In the genomic region with DNA sequence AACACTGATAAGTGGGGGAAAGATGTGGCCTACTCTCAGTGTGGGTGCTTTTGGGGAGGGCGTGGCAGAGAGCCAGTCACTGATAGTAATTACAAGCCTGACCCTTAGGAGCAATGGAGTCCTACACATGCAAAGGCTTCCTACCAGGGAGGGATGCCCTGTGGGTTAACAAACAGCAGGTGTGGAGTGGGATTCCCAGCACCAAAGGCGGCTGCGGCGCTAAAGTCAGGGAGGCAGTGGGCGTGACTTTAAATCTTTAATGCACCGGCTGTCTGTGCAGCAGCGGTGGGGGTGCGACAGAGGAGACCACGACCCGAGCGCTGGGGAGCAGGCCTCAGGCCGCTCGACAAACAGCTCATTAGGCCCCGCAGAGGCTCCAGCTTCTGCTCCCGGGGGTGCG, we compare ENCODE assay signal across 10 mouse cellular contexts. TPM values are rescaled to one million over a fixed set of nuclear protein-coding genes. Genes with fewer than 3 reads are reported as not detected.
DNase-seq lines count a peak whose midpoint lies in the region; ATAC-seq and TF ChIP-seq lines count a peak whose summit lies in the region.
"Not testable (repeated sequence)": the region's sequence is repeated elsewhere in the genome, so short reads cannot be mapped to it uniquely, and the experiment has no call there.
"Had no signal": no experiment of that assay in that cellular context is flagged by ENCODE, and none has a peak within 500 bp of the region (broad histone marks: within the 10 kb centered on the region; RNA-seq: fewer than 3 reads in every experiment).

No protein-coding gene starts in this region.

- not testable (repeated sequence) for H3K27ac ChIP-seq in forebrain, embryonic 14.5 days (ENCODE audit: low read depth, low read length); heart, postnatal 0 days (ENCODE audit: low read depth); limb, embryonic 15.5 days; midbrain, embryonic 11.5 days (ENCODE audit: low read depth, low read length); spleen, adult 2 months (ENCODE audit: insufficient read depth, low read length)

- H3K4me3 ChIP-seq in forebrain, embryonic 14.5 days (ENCODE audit: low read depth, low read length), result peak overlapping the region; percentile 17
- peak overlapping the region; percentile 26 for H3K4me3 ChIP-seq in heart, postnatal 0 days (ENCODE audit: low read depth, low read length)
- peak overlapping the region; percentile 25; the same call in 1 of the 2 replicates for H3K4me3 ChIP-seq in limb, embryonic 15.5 days
- H3K4me3 ChIP-seq in midbrain, embryonic 11.5 days (ENCODE audit: low read depth, low read length), result peak overlapping the region; percentile 15; the same call in 1 of the 2 replicates
- H3K4me3 ChIP-seq in spleen, adult 2 months (ENCODE audit: extremely low read depth, insufficient read depth, insufficient read length), result peak overlapping the region; percentile 27; the same call in 1 of the 2 replicates

- H3K9ac ChIP-seq in forebrain, embryonic 14.5 days (ENCODE audit: low read length); heart, postnatal 0 days (replicated peaks; ENCODE audit: low read depth, low read length); limb, embryonic 15.5 days; midbrain, embryonic 11.5 days (ENCODE audit: low read length): not testable (repeated sequence)

- not testable (repeated sequence) for H3K4me1 ChIP-seq in forebrain, embryonic 14.5 days (ENCODE audit: control insufficient read depth, insufficient read depth, low read length); heart, postnatal 0 days (ENCODE audit: control insufficient read depth, insufficient read depth); limb, embryonic 15.5 days; midbrain, embryonic 11.5 days (ENCODE audit: control insufficient read depth, insufficient read depth, low read length); spleen, adult 2 months (ENCODE audit: control insufficient read depth, insufficient read depth, insufficient read length)

- DNase-seq in B cell, adult 2 months, result peak; percentile 19 to 24
- peak; percentile 59 for DNase-seq in cerebellum, adult 9-10 months
- DNase-seq in forebrain, embryonic 14.5 days (ENCODE audit: low spot score); heart, postnatal 0 days (ENCODE audit: low spot score); midbrain, embryonic 11.5 days (ENCODE audit: low spot score, missing footprints); spleen, adult 2 months (ENCODE audit: low read depth in 1 of 2, low spot score in 2 of 2): not testable (repeated sequence)
- DNase-seq in kidney, adult 18-20 months, result peak; percentile 23

- 7% methylated on average over 7 of the region's 16 CpGs for whole genome bisulfite sequencing in forebrain, embryonic 14.5 days
- WGBS in heart, postnatal 0 days, result 13% methylated on average over 7 of the region's 16 CpGs
- WGBS in limb, embryonic 15.5 days, result 5% methylated on average over 9 of the region's 16 CpGs
- 5% methylated on average over 8 of the region's 16 CpGs for WGBS in midbrain, embryonic 11.5 days
- 16% methylated on average over 7 of the region's 16 CpGs for WGBS in spleen, adult 2 months

- H3K36me3 ChIP-seq in forebrain, embryonic 14.5 days (ENCODE audit: control insufficient read depth, insufficient read depth, low read length); heart, postnatal 0 days (replicated peaks; ENCODE audit: control insufficient read depth, insufficient read depth, low read length); limb, embryonic 15.5 days; midbrain, embryonic 11.5 days (ENCODE audit: control insufficient read depth, insufficient read depth, low read length); spleen, adult 2 months (ENCODE audit: control insufficient read depth, insufficient read depth, low read length): not testable (repeated sequence)

- TF ChIP-seq EP300 in heart, postnatal 0 days (IDR thresholded peaks at IDR 0.05; ENCODE audit: low read depth), result not testable (repeated sequence)

- H3K4me2 ChIP-seq in forebrain, embryonic 14.5 days (ENCODE audit: low read length), result peak overlapping the region; percentile 40
- 0 out of 2 replicates have a peak overlapping the region, but pooled peaks have one; percentile 30 for H3K4me2 ChIP-seq in heart, postnatal 0 days (ENCODE audit: low read depth, low read length)
- peak overlapping the region; percentile 26; the same call in 1 of the 2 replicates for H3K4me2 ChIP-seq in limb, embryonic 15.5 days
- H3K4me2 ChIP-seq in midbrain, embryonic 11.5 days, result peak overlapping the region; percentile 34

- H3K9me3 ChIP-seq in forebrain, embryonic 14.5 days (replicated peaks; ENCODE audit: control insufficient read depth, low read length); heart, postnatal 0 days (replicated peaks; ENCODE audit: control insufficient read depth, low read length); limb, embryonic 15.5 days; midbrain, embryonic 11.5 days (ENCODE audit: control insufficient read depth, low read length): not testable (repeated sequence)

- not testable (repeated sequence) for ATAC-seq in forebrain, embryonic 14.5 days; heart, postnatal 0 days (ENCODE audit: insufficient read depth, low read depth); limb, embryonic 15.5 days (ENCODE audit: insufficient number of reproducible peaks, low FRiP score, low TSS enrichment, low read depth); midbrain, embryonic 11.5 days (ENCODE audit: low FRiP score)

- not testable (repeated sequence) for H3K27me3 ChIP-seq in forebrain, embryonic 14.5 days (replicated peaks; ENCODE audit: control insufficient read depth, insufficient read depth, low read length); heart, postnatal 0 days (ENCODE audit: control insufficient read depth, insufficient read depth, low read length); limb, embryonic 15.5 days; midbrain, embryonic 11.5 days (ENCODE audit: control insufficient read depth, insufficient read depth, low read length); spleen, adult 2 months (ENCODE audit: control insufficient read depth, insufficient read depth, low read length)

- TF ChIP-seq POLR2A in spleen, adult 2 months (IDR thresholded peaks at IDR 0.05; ENCODE audit: low read depth, low read length), result not testable (repeated sequence)

- not testable (repeated sequence) for TF ChIP-seq CTCF in heart, postnatal 0 days (IDR thresholded peaks at IDR 0.05; ENCODE audit: low read depth); spleen, adult 2 months (IDR thresholded peaks at IDR 0.05; ENCODE audit: extremely low read depth, insufficient read depth, insufficient read length, insufficient replicate concordance)

RNA-seq across cellular contexts. Expression of a gene that starts 1.1 kb away (rescaled TPM):
- polyA plus RNA-seq in forebrain, embryonic 14.5 days (2014; fragmentation: Nextera tagmentation; extraction: Ambion mirVana), result 195 and 200 TPM in 2 replicates
- total RNA-seq in heart, postnatal 0 days (2014; rRNA removed; ENCODE audit: low replicate concordance), result 48.5 and 73.7 TPM in 2 replicates
- polyA plus RNA-seq in heart, postnatal 0 days (2015; fragmentation: Nextera tagmentation; extraction: Ambion mirVana), result 49.4 and 49.6 TPM in 2 replicates
- 35.4 and 42.1 TPM in 2 replicates for polyA plus RNA-seq in limb, embryonic 15.5 days (2015; fragmentation: Nextera tagmentation; extraction: Ambion mirVana)
- polyA plus RNA-seq in midbrain, embryonic 11.5 days (2014; fragmentation: Nextera tagmentation; extraction: Ambion mirVana), result 71.1 and 73.5 TPM in 2 replicates
- polyA plus RNA-seq in spleen, adult 2 months (2012; rRNA removed), result 8.9 and 14.1 TPM in 2 replicates

RNA-seq across cellular contexts. Expression of a gene that starts 17.0 kb away (rescaled TPM):
- polyA plus RNA-seq in forebrain, embryonic 14.5 days (2014; fragmentation: Nextera tagmentation; extraction: Ambion mirVana), result 49.8 and 54.2 TPM in 2 replicates
- 40.9 and 57.4 TPM in 2 replicates for total RNA-seq in heart, postnatal 0 days (2014; rRNA removed; ENCODE audit: low replicate concordance)
- 33.4 and 37.1 TPM in 2 replicates for polyA plus RNA-seq in heart, postnatal 0 days (2015; fragmentation: Nextera tagmentation; extraction: Ambion mirVana)
- 76.1 and 88.5 TPM in 2 replicates for polyA plus RNA-seq in limb, embryonic 15.5 days (2015; fragmentation: Nextera tagmentation; extraction: Ambion mirVana)
- polyA plus RNA-seq in midbrain, embryonic 11.5 days (2014; fragmentation: Nextera tagmentation; extraction: Ambion mirVana), result 67.5 and 70.8 TPM in 2 replicates
- 48.3 and 51.1 TPM in 2 replicates for polyA plus RNA-seq in spleen, adult 2 months (2012; rRNA removed)

RNA-seq across cellular contexts. Expression of a gene that starts 17.9 kb away (rescaled TPM):
- polyA plus RNA-seq in forebrain, embryonic 14.5 days (2014; fragmentation: Nextera tagmentation; extraction: Ambion mirVana), result 23.4 and 25.2 TPM in 2 replicates
- total RNA-seq in heart, postnatal 0 days (2014; rRNA removed; ENCODE audit: low replicate concordance), result 95.0 and 96.8 TPM in 2 replicates
- 69.8 and 70.9 TPM in 2 replicates for polyA plus RNA-seq in heart, postnatal 0 days (2015; fragmentation: Nextera tagmentation; extraction: Ambion mirVana)
- polyA plus RNA-seq in limb, embryonic 15.5 days (2015; fragmentation: Nextera tagmentation; extraction: Ambion mirVana), result 38.7 and 44.8 TPM in 2 replicates
- 19.5 and 19.7 TPM in 2 replicates for polyA plus RNA-seq in midbrain, embryonic 11.5 days (2014; fragmentation: Nextera tagmentation; extraction: Ambion mirVana)
- polyA plus RNA-seq in spleen, adult 2 months (2012; rRNA removed), result 67.1 and 91.0 TPM in 2 replicates

RNA-seq across cellular contexts. Expression of a gene that starts 42.0 kb away (rescaled TPM):
- 0.12 and 0.15 TPM in 2 replicates for polyA plus RNA-seq in forebrain, embryonic 14.5 days (2014; fragmentation: Nextera tagmentation; extraction: Ambion mirVana)
- not detected in 2 replicates for total RNA-seq in heart, postnatal 0 days (2014; rRNA removed; ENCODE audit: low replicate concordance)
- not detected in 2 replicates for polyA plus RNA-seq in heart, postnatal 0 days (2015; fragmentation: Nextera tagmentation; extraction: Ambion mirVana)
- not detected in 2 replicates for polyA plus RNA-seq in limb, embryonic 15.5 days (2015; fragmentation: Nextera tagmentation; extraction: Ambion mirVana)
- 0.72 and 1.8 TPM in 2 replicates for polyA plus RNA-seq in midbrain, embryonic 11.5 days (2014; fragmentation: Nextera tagmentation; extraction: Ambion mirVana)
- not detected in 2 replicates for polyA plus RNA-seq in spleen, adult 2 months (2012; rRNA removed)
- total RNA-seq: adrenal gland, postnatal 36 days; heart, adult 8-10 months had no signal

RNA-seq across cellular contexts. Expression of a gene that starts 50.0 kb away (rescaled TPM):
- 301 and 330 TPM in 2 replicates for polyA plus RNA-seq in forebrain, embryonic 14.5 days (2014; fragmentation: Nextera tagmentation; extraction: Ambion mirVana)
- total RNA-seq in heart, postnatal 0 days (2014; rRNA removed; ENCODE audit: low replicate concordance), result 81.6 and 121 TPM in 2 replicates
- 161 and 165 TPM in 2 replicates for polyA plus RNA-seq in heart, postnatal 0 days (2015; fragmentation: Nextera tagmentation; extraction: Ambion mirVana)
- polyA plus RNA-seq in limb, embryonic 15.5 days (2015; fragmentation: Nextera tagmentation; extraction: Ambion mirVana), result 113 and 123 TPM in 2 replicates
- 154 and 155 TPM in 2 replicates for polyA plus RNA-seq in midbrain, embryonic 11.5 days (2014; fragmentation: Nextera tagmentation; extraction: Ambion mirVana)
- polyA plus RNA-seq in spleen, adult 2 months (2012; rRNA removed), result 25.4 and 25.5 TPM in 2 replicates
